In the genomic region with DNA sequence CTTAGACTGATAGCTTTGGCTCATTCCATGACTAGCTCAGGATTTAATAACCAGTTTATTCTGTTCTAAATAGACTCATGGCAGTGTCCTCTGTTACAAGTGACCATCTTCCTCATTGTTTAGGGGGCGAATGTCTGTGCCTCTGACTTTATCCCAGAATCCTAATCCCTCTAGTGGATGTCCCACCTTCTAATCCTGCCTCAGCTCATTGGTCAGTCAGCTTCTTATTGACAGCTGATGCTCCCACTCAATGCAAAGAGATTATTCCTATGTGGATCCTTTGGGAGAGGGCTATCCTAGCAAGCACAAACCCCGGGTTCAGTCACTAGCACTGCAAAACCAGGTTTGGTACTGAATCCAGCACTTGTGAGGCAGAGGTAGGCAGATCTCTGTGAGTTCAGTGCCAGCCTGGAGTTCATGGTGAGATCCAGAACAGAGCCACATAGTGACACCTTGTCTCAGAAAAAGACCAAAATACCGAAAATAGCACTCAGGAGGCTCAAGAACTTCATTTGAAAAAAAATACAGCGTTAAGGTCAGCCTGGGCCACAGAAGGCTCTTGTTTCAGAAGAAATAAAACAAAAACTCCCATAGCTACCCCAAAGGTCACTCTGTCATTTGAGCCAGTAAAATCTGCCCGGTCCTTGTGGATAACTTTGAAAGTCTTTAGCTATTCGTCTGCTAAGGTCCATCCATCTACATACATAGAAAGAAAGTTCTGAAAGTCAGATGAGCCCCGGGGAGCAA, we compare ENCODE assay signal across 1 mouse cellular context.
A peak's percentile ranks its signal among the peaks of the same experiment; 100 is the strongest.
TF ChIP-seq lines count a peak whose summit lies in the region.

No protein-coding gene starts in this region.

TF ChIP-seq in CH12.LX, 34 proteins besides CTCF, POLR2A, EP300 and RAD21:
- TF ChIP-seq UBTF (IDR thresholded peaks at IDR 0.05; ENCODE audit: low read depth, low read length) (0 out of 2 replicates have a peak, but pooled peaks have one; percentile 22), GABPA (IDR thresholded peaks at IDR 0.05; ENCODE audit: insufficient replicate concordance, low read depth, low read length) (no peak), ZKSCAN1 (IDR thresholded peaks at IDR 0.05; ENCODE audit: borderline replicate concordance, low read depth, low read length) (no peak), MAX (IDR thresholded peaks at IDR 0.05; ENCODE audit: low read length) (no peak), KAT2A (IDR thresholded peaks at IDR 0.05; ENCODE audit: insufficient replicate concordance, low read length) (no peak), SIN3A (IDR thresholded peaks at IDR 0.05; ENCODE audit: low read length) (peak; percentile 29; the same call in 1 of the 2 replicates), CHD1 (IDR thresholded peaks at IDR 0.05; ENCODE audit: low read depth, low read length) (no peak), E2F4 (IDR thresholded peaks at IDR 0.05; ENCODE audit: insufficient replicate concordance, low read depth, low read length) (no peak), ELF1 (IDR thresholded peaks at IDR 0.05; ENCODE audit: low read depth, low read length) (no peak), TCF12 (IDR thresholded peaks at IDR 0.05; ENCODE audit: low read depth, low read length) (0 out of 2 replicates have a peak, but pooled peaks have one; percentile 11), ETS1 (conservative IDR thresholded peaks at IDR 0.05; ENCODE audit: low read depth, low read length) (no peak), RCOR1 (conservative IDR thresholded peaks at IDR 0.05; ENCODE audit: low read depth, low read length) (no peak), POLR2AphosphoS2 (IDR thresholded peaks at IDR 0.05; ENCODE audit: low read depth, low read length) (no peak), IRF4 (IDR thresholded peaks at IDR 0.05; ENCODE audit: low read depth, low read length) (no peak), USF2 (conservative IDR thresholded peaks at IDR 0.05; ENCODE audit: low read depth, low read length) (no peak), JUN (IDR thresholded peaks at IDR 0.05; ENCODE audit: insufficient read depth, low read depth, low read length) (no peak), MAZ (IDR thresholded peaks at IDR 0.05; ENCODE audit: low read depth, low read length) (no peak), HCFC1 (IDR thresholded peaks at IDR 0.05; ENCODE audit: low read depth, low read length) (no peak), MEF2A (IDR thresholded peaks at IDR 0.05; ENCODE audit: borderline replicate concordance, low read depth, low read length) (peak; percentile 41; the same call in 1 of the 2 replicates), SMC3 (IDR thresholded peaks at IDR 0.05; ENCODE audit: low read depth, low read length) (no peak), TBP (conservative IDR thresholded peaks at IDR 0.05; ENCODE audit: low read depth, low read length) (no peak), MAFK (IDR thresholded peaks at IDR 0.05; ENCODE audit: insufficient replicate concordance, low read length) (no peak), ZC3H11A (IDR thresholded peaks at IDR 0.05; ENCODE audit: low read depth, low read length) (no peak), MXI1 (IDR thresholded peaks at IDR 0.05; ENCODE audit: low read depth, low read length) (0 out of 2 replicates have a peak, but pooled peaks have one; percentile 8), MYC (IDR thresholded peaks at IDR 0.05; ENCODE audit: low read depth, low read length) (no peak), USF1 (IDR thresholded peaks at IDR 0.05; ENCODE audit: low read depth, low read length) (no peak), NELFE (IDR thresholded peaks at IDR 0.05; ENCODE audit: low read depth, low read length) (no peak), CHD2 (IDR thresholded peaks at IDR 0.05; ENCODE audit: low read length) (0 out of 2 replicates have a peak, but pooled peaks have one; percentile 26), JUND (conservative IDR thresholded peaks at IDR 0.05; ENCODE audit: low read depth, low read length) (no peak), ZMIZ1 (IDR thresholded peaks at IDR 0.05; ENCODE audit: low read depth, low read length) (no peak), BHLHE40 (IDR thresholded peaks at IDR 0.05; ENCODE audit: low read depth, low read length) (no peak), PAX5 (IDR thresholded peaks at IDR 0.05; ENCODE audit: low read length) (no peak), ZNF384 (IDR thresholded peaks at IDR 0.05; ENCODE audit: low read depth, low read length) (0 out of 2 replicates have a peak, but pooled peaks have one; percentile 7), NRF1 (IDR thresholded peaks at IDR 0.05; ENCODE audit: low read depth, low read length) (no peak)
